Mouse (Mus musculus) hindbrain, embryonic 11.5 days (tissue): ENCODE data around the gene Rilp. TPM values are rescaled to one million over a fixed set of nuclear protein-coding genes. Genes with fewer than 3 reads are reported as not detected.
A peak's percentile ranks its signal among the peaks of the same experiment; 100 is the strongest.

Source experiments
- ATAC-seq: fragments of 200-750 bp; cut with Nextera tagmentation; 2 replicates; pipeline ENCODE4 v1.8.0; 2017; ENCODE audit warnings: mild to moderate bottlenecking, moderate TSS enrichment, moderate library complexity; ENCODE audit not compliant: low FRiP score
- DNase-seq: peaks from one replicate; pipeline ENCODE4 v3.0.0-alpha.2; 2015; ENCODE audit warnings: low spot score
- H3K27ac ChIP-seq: fragments of 300-500 bp; sonication (generic); 2 replicates; pipeline ENCODE4 v1.5.1; 2014; ENCODE audit warnings: mild to moderate bottlenecking, low read depth, low read length
- H3K27me3 ChIP-seq: fragments of 300-500 bp; sonication (generic); 2 replicates; pipeline ENCODE4 v1.6.1; 2014; ENCODE audit warnings: mild to moderate bottlenecking, low read length, moderate library complexity, mixed read lengths; ENCODE audit not compliant: control insufficient read depth, insufficient read depth
- H3K36me3 ChIP-seq: fragments of 300-500 bp; sonication (generic); 2 replicates; pipeline ENCODE4 v1.6.1; 2014; ENCODE audit warnings: mild to moderate bottlenecking, low read length, moderate library complexity, mixed read lengths; ENCODE audit not compliant: control insufficient read depth, insufficient read depth
- H3K4me1 ChIP-seq: fragments of 300-500 bp; sonication (generic); replicated peaks from 2 replicates; pipeline ENCODE4 v1.6.1; 2014; ENCODE audit warnings: low read length, mixed read lengths; ENCODE audit not compliant: control insufficient read depth, insufficient read depth
- H3K4me2 ChIP-seq: fragments of 300-500 bp; sonication (generic); replicated peaks from 2 replicates; pipeline ENCODE4 v1.6.1; 2014; ENCODE audit warnings: mild to moderate bottlenecking, low read depth, low read length
- H3K4me3 ChIP-seq: fragments of 300-500 bp; sonication (generic); 2 replicates; pipeline ENCODE4 v1.5.1; 2014; ENCODE audit warnings: low read depth, low read length
- H3K9ac ChIP-seq: fragments of 300-500 bp; sonication (generic); 2 replicates; pipeline ENCODE4 v1.6.1; 2014; ENCODE audit warnings: low read depth, low read length
- H3K9me3 ChIP-seq: fragments of 300-500 bp; sonication (generic); 2 replicates; pipeline ENCODE4 v1.6.1; 2016; ENCODE audit warnings: low read length; ENCODE audit not compliant: control insufficient read depth
- WGBS: fragments of 180-500 bp; shearing (Covaris S2); extraction: QIAGEN DNeasy Blood & Tissue Kit; methylation state at CpG from one replicate; pipeline ENCODE4 v1.1.7; 2014; 5-methylcytosine and 5-hydroxymethylcytosine counted together
- polyA plus RNA-seq: library from polyadenylated mRNA; unstranded; fragments of >200 nt; fragmentation: Nextera tagmentation; extraction: Ambion mirVana; gene quantifications from 2 replicates; pipeline ENCODE4 v1.2.1, GENCODE M21; 2014

Rilp gene
- polyA plus RNA-seq, 1 experiment from 2014 or later: 0.63 TPM

- DNase-seq (no peak), ATAC-seq (no peak)
- Histone ChIP-seq H3K9ac (no peak overlapping the region), H3K4me2 (no peak overlapping the region), H3K36me3 (no peaks in the 10 kb centered on the region), H3K27ac (no peak overlapping the region), H3K9me3 (no peaks in the 10 kb centered on the region), H3K4me1 (no peaks in the 10 kb centered on the region), H3K27me3 (no peaks in the 10 kb centered on the region), H3K4me3 (no peak overlapping the region)
- 68% methylated on average over 7 of the region's 7 CpGs for WGBS
These were observed 36.5 kb upstream of the Rilp start for GRCm38 (mm10) chr11:75473376-75473775.

DNA sequence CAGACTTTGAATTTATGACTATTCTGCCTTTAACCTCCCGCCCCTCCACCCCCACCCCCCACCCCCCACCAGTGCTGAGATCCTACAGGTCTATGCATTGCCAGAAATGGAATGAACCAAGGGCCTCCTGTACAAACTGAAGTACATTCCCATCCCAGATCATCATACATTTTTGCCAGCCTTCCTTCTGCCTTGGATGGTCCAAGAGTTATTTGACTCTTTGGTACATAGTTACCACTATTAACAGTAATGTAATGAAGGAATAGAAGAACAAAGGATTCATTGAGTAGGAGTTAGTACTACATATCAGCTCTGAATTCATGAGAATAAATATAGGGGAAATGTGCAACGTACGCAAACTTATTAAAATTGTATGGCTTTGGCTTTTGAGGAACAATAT lies 23.7 kb upstream of the Rilp start:
- 19% methylated on average over 3 of the region's 3 CpGs for WGBS
- Histone ChIP-seq H3K4me2 (no peak overlapping the region), H3K27ac (no peak overlapping the region), H3K4me1 (peaks cover 6% of the 10 kb centered on the region), H3K9me3 (no peaks in the 10 kb centered on the region), H3K9ac (no peak overlapping the region), H3K4me3 (peak overlapping the region; percentile 94; the same call in 1 of the 2 replicates), H3K27me3 (no peaks in the 10 kb centered on the region), H3K36me3 (peaks cover 9% of the 10 kb centered on the region)
- ATAC-seq: peak; percentile 30
- no peak for DNase-seq

DNA sequence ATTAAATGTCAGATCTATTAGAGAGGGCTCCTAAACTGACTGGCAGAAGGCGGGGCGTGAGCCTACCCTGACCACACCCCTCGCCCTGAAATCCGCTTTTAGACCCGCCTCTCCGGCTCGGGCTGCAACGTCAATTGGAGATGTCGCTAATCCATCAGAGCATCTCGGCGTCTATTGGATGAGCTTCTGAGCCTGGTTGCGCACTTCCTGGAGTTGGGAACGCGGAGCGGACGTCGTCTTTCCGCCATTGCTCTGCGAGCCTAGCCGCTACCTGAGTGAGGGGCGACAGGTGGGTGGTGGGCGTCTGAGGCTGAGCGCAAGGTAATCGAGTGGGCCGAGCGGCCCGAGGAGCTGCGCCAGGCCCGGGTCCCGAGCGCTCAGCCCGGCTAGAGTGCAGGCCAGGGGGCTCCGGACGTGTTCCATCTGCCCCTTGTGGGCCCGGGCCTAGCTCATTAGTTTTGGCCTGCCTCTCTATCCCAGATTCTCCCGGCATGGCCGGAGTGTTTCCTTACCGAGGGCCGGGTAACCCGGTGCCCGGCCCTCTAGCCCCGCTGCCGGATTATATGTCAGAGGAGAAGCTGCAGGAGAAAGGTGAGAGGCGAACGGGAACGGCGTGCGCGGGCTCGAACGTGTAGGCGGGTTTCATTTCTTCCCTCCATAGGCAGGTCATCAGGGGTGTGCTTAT lies 23.2 kb upstream of the Rilp start, which contains the start of gene Prpf8:
TSS of gene Prpf8 (plus strand) at position 216 of the 685 bp plus-strand sequence.
- H3K9ac ChIP-seq: peak within 1 kb of the TSS; percentile 91
- H3K36me3 ChIP-seq: peaks cover 14% of the 10 kb centered on the region
- H3K4me2 ChIP-seq: peak within 1 kb of the TSS; percentile 92
- DNase-seq: peak; percentile 98
- WGBS: under 1% methylated on average over 52 of the region's 52 CpGs
- peak within 1 kb of the TSS; percentile 94 for H3K4me3 ChIP-seq
- ATAC-seq: peak; percentile 100
- peaks cover 6% of the 10 kb centered on the region for H3K4me1 ChIP-seq
- no peaks in the 10 kb centered on the region for H3K27me3 ChIP-seq
- no peaks in the 10 kb centered on the region for H3K9me3 ChIP-seq
- peak within 1 kb of the TSS; percentile 56; the same call in 1 of the 2 replicates for H3K27ac ChIP-seq

DNA sequence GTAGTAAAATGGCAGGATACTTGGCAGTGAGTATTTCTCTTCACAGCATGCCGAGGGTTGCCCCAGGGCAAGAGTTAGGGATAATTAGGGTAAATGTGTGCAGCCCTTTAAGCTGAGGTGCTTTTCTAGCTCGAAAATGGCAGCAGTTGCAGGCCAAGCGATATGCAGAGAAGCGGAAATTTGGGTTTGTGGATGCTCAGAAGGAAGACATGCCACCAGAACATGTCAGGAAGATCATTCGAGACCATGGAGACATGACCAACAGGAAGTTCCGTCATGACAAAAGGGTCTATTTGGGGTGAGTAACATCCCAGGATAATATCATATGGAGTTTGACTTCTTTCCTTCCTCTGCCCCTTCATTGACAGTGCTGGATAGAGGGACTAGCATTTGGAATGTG lies 22.4 kb upstream of the Rilp start:
- H3K36me3 ChIP-seq: peaks cover 22% of the 10 kb centered on the region
- peak overlapping the region; percentile 94 for H3K4me3 ChIP-seq
- H3K27me3 ChIP-seq: no peaks in the 10 kb centered on the region
- no peaks in the 10 kb centered on the region for H3K9me3 ChIP-seq
- DNase-seq: no peak
- peaks cover 6% of the 10 kb centered on the region for H3K4me1 ChIP-seq
- no peak for ATAC-seq
- 50% methylated on average over 6 of the region's 6 CpGs for WGBS
- H3K9ac ChIP-seq: peak overlapping the region; percentile 91
- H3K27ac ChIP-seq: no peak overlapping the region
- peak overlapping the region; percentile 92 for H3K4me2 ChIP-seq

DNA sequence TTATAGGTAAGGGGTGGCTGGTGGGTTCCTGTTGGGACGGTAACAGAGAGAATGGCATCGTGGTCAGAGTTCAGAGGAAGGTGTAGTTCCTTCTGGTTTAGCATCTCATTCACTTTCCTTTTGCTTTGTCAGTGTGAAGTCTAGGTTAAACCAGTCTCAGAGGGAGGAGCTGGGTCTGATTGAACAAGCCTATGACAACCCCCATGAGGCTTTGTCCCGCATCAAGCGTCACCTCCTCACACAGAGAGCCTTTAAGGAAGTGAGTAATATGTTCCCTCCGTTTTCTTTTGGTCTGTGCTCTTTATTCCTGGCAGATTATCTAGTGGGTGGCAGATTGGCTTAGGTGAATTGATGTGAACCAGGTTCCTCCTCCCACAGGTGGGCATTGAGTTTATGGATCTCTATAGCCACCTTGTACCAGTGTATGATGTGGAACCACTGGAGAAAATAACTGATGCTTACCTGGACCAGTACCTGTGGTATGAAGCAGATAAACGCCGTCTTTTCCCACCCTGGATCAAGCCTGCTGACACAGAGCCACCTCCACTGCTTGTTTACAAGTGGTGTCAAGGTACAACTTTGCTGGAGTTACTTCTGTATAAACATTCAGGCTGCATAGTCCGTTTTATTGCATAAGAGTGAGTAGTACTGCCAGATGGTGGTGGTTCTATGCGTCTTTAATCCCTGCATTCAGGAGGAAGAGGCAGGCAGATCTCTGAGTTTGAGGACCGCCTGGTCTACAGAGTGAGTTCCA lies 15.4 kb upstream of the Rilp start:
- no peak overlapping the region for H3K9ac ChIP-seq
- ATAC-seq: no peak
- no peak overlapping the region for H3K4me2 ChIP-seq
- no peaks in the 10 kb centered on the region for H3K9me3 ChIP-seq
- H3K4me3 ChIP-seq: no peak overlapping the region
- DNase-seq: no peak
- H3K27ac ChIP-seq: no peak overlapping the region
- no peaks in the 10 kb centered on the region for H3K4me1 ChIP-seq
- peaks cover 41% of the 10 kb centered on the region for H3K36me3 ChIP-seq
- H3K27me3 ChIP-seq: no peaks in the 10 kb centered on the region
- WGBS: 96% methylated on average over 10 of the region's 10 CpGs

- 76% methylated on average over 1 of the region's 1 CpGs for WGBS
- ATAC-seq (no peak), DNase-seq (no peak)
- Histone ChIP-seq H3K36me3 (peaks cover 44% of the 10 kb centered on the region), H3K4me3 (no peak overlapping the region), H3K9ac (no peak overlapping the region), H3K9me3 (no peaks in the 10 kb centered on the region), H3K4me1 (no peaks in the 10 kb centered on the region), H3K27ac (no peak overlapping the region), H3K4me2 (no peak overlapping the region), H3K27me3 (no peaks in the 10 kb centered on the region)
These were observed 11.8 kb upstream of the Rilp start for GRCm38 (mm10) chr11:75498126-75498525.

DNA sequence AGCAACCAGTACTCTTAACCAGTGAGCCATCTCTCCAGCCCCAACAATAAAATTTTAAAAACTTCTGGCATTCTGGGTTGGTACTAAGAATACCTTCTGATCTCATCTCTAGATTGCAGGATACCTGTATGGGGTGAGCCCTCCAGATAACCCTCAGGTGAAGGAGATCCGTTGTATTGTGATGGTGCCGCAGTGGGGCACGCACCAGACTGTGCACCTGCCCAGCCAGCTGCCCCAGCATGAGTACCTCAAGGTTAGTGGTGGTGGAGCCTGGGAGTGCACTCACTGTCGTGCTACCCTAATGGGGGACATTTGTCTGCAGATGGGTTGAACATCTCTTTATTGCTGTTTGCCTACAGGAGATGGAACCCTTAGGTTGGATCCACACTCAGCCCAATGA lies 1.7 kb upstream of the Rilp start:
- Histone ChIP-seq H3K9ac (no peak overlapping the region), H3K4me1 (peaks cover 4% of the 10 kb centered on the region; the same call in 1 of the 2 replicates), H3K36me3 (peaks cover 32% of the 10 kb centered on the region), H3K4me3 (no peak overlapping the region), H3K27ac (no peak overlapping the region), H3K9me3 (no peaks in the 10 kb centered on the region), H3K4me2 (no peak overlapping the region), H3K27me3 (no peaks in the 10 kb centered on the region)
- WGBS: 93% methylated on average over 4 of the region's 4 CpGs
- DNase-seq (no peak), ATAC-seq (no peak)

DNA sequence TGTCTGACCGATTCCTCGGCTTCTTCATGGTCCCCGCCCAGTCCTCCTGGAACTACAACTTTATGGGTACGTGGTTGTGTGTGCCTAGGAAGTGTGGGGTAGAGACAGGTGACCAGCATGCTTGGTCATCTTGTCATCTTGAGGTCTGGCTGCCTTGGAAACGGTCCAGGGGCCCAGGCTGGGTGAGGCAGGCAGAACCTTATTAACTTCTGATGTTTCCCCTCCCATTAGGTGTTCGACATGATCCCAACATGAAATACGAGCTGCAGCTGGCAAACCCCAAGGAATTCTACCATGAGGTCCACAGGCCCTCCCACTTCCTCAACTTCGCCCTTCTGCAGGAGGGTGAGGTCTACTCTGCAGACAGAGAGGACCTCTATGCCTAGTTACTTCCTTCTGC lies 990 bp upstream of the Rilp start:
- no peaks in the 10 kb centered on the region for H3K9me3 ChIP-seq
- DNase-seq (no peak), ATAC-seq (no peak)
- no peak overlapping the region for H3K27ac ChIP-seq
- no peak overlapping the region for H3K9ac ChIP-seq
- H3K36me3 ChIP-seq: peaks cover 27% of the 10 kb centered on the region
- no peak overlapping the region for H3K4me2 ChIP-seq
- H3K27me3 ChIP-seq: no peaks in the 10 kb centered on the region
- H3K4me3 ChIP-seq: no peak overlapping the region
- 78% methylated on average over 8 of the region's 8 CpGs for WGBS
- peaks cover 4% of the 10 kb centered on the region; the same call in 1 of the 2 replicates for H3K4me1 ChIP-seq
